Mouse (Mus musculus) cerebellum, adult 2 months (tissue): ENCODE measurements around the gene Plekho1.

Experiments used
- CTCF ChIP-seq: fragments of 200-500 bp; IDR thresholded peaks from 2 replicates; pipeline ENCODE4 v1.5.1; 2011; ENCODE audit warnings: low read depth, mild to moderate bottlenecking, control low read depth, low read length, moderate library complexity, borderline replicate concordance; ENCODE audit not compliant: insufficient read depth
- POLR2A ChIP-seq: fragments of 200-500 bp; IDR thresholded peaks from 2 replicates; pipeline ENCODE4 v1.6.1; 2011; ENCODE audit warnings: low read length, control low read depth, borderline replicate concordance; ENCODE audit not compliant: insufficient read depth

DNA sequence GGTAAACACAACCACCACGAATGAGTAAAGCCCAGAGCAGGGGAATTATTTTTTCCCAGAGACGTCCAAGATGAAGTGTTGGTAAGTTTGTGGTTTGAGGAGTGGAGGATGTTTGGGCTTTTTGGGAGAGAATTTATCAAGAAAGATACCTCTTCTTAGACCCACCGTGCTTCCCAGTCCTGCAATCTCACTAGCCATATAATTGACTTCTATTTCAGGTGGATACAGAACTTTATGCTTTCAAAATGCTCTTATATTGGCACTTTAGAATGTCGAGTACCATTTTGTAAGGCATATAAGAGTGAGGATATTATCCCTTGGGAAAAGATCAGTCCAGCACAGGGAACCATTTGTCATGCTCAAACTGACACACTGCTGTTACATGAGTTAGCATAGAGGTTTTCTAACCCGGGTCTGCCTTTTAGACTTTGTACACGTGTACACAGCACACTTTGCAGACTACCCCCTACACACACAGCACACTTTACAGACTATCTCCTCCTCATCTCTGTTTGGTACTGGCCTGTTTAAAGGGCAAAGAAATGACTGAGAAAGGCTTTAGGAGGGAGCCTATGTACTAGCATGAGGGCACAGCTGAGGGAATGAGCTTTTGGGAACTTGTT is 761 bp upstream of the Plekho1 start:
- TF ChIP-seq POLR2A (no peak), CTCF (no peak)
